In genomic region chr3:61441445-61441844, GRCm38 (mm10) we compare ENCODE assay signal across 16 mouse cellular contexts.
DNase-seq lines count a peak whose midpoint lies in the region; ATAC-seq lines count a peak whose summit lies in the region.
"Had no signal": no experiment of that assay in that cellular context is flagged by ENCODE, and none has a peak within 500 bp of the region (broad histone marks: within the 10 kb centered on the region; RNA-seq: fewer than 3 reads in every experiment).

No protein-coding gene starts in this region.

- DNase-seq in frontal cortex, postnatal 25 days (ENCODE audit: low spot score in 2 of 2), result no peak
- DNase-seq in right cerebral cortex, adult 18-20 months, result peak; percentile 28
- no peak for DNase-seq in right cerebral cortex, postnatal 14 days
- DNase-seq in telencephalon, adult 2 months (ENCODE audit: low read depth, low spot score), result peak; percentile 40
- no peak for DNase-seq in kidney, adult 11 months
- DNase-seq in adrenal gland, postnatal 36 days, result no peak
- DNase-seq: adrenal gland, postnatal 10 days; cerebellum, adult 2 months; gastrocnemius, adult 2 months; kidney, adult 18-20 months; kidney, postnatal 14 days; liver, embryonic 13.5 days had no signal

- peak; percentile 85 for ATAC-seq in frontal cortex, adult (ENCODE audit: low TSS enrichment)
- peak; percentile 63 for ATAC-seq in granulocyte monocyte progenitor cell, adult 5-6 weeks (replicated peaks; ENCODE audit: poor library complexity, severe bottlenecking)
- ATAC-seq: forebrain, embryonic 16.5 days; midbrain, embryonic 13.5 days had no signal

Comparison
In these comparisons a context has a peak if more than half of its experiments do, and no peak if none do; other contexts are left out.
1. DNase-seq: peak in right cerebral cortex, adult 18-20 months (single experiment) and telencephalon, adult 2 months (single experiment); none in frontal cortex, postnatal 25 days (0 of 2), right cerebral cortex, postnatal 14 days (single experiment), kidney, adult 11 months (single experiment) and adrenal gland, postnatal 36 days (0 of 2).